Mouse (Mus musculus): ENCODE results near the gene Fam172a. TPM values are rescaled to one million over a fixed set of nuclear protein-coding genes. Genes with fewer than 3 reads are reported as not detected.
A peak's percentile ranks its signal among the peaks of the same experiment; 100 is the strongest.

Fam172a gene
- polyA plus RNA-seq, 1 experiment = 6.1 TPM

DNA sequence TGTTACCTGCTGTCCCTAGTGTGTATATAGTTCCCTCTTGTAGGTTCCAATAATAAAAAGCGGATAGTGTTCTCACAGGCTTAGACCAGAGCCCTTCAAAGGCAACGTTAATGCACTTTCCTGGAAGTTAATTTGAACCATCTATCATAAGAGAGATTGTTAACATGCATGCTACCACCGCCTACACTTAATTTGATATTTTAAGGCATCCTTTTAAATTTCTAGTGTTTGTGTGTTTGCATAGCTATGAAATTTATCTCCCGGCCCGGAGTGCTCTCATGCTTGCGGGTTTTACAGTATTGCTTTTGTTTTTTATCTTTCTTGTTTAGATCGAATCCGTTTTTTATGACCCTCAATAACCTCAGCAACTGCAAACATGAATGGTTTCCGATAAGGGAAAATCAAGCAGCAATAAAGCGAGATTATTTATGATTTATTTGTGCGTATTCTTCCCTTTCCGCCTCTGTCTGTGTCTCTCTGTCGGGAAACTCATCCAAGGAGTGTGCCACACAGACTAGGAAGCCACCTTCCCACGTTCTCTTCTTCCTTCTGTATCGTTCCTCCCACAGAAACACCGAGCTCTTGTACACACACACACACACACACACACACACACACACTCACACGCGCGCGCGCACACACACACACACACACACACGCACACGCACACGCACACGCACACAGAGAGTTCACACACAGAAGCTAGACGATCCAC, 492.5 kb downstream of the Fam172a start:
- TF ChIP-seq CTCF (IDR thresholded peaks at IDR 0.05; ENCODE audit: extremely low read depth, insufficient read length, insufficient replicate concordance, low read depth, low read length) = no peak
- TF ChIP-seq POLR2A (IDR thresholded peaks at IDR 0.05; ENCODE audit: low read depth, low read length) = no peak
- Histone ChIP-seq H3K27me3 (ENCODE audit: control insufficient read depth, insufficient read depth, low read length) (peaks cover 49% of the 10 kb centered on the region), H3K4me3 (ENCODE audit: low read depth, low read length) (no peak overlapping the region), H3K36me3 (ENCODE audit: control insufficient read depth, insufficient read depth, low read length) (no peaks in the 10 kb centered on the region), H3K27ac (ENCODE audit: insufficient read depth, low read depth, low read length) (no peak overlapping the region), H3K4me1 (ENCODE audit: control insufficient read depth, insufficient read depth, insufficient read length, low read length) (peaks cover 8% of the 10 kb centered on the region; the same call in 1 of the 2 replicates)
- 17% methylated on average over 26 of the region's 26 CpGs for WGBS

DNA sequence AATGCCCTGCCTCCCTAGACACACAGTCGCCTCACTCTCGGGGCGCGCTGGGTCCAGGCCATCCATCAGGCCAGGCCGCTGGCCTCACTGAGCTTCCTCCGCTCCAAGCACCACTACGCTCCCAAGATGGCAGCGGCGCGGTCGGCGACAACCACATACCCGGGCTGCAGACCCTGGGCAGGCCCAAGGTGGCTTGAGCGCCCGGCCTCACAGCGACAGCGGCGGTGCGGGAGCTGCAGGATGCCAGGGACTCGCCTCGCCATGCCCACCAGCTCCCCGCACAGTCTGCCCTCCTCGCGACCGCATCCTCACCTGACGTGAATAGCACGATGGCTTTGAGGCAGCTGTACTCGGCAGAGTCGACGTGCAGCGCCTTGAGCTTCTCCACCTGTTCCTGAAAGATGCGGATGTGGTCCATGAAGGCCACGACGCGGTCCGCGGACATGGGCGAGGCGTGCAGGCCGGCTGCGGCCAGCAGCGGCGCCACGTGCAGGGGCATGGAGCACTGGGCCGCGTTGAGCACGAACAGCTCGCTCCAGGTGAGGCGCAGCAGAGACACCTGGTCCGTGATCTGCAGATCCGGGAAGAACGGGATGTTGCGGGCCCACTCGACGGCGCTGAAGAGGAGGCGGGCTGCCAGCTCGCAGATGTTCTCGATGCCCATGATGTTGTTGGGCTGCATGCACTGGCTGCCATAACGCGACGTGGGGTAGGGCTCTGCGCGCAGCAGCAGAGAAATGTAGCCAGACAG, 493.2 kb downstream of the Fam172a start:
- Histone ChIP-seq H3K27me3 (ENCODE audit: control insufficient read depth, insufficient read depth, low read length) (peaks cover 48% of the 10 kb centered on the region), H3K36me3 (ENCODE audit: control insufficient read depth, insufficient read depth, low read length) (no peaks in the 10 kb centered on the region), H3K27ac (ENCODE audit: insufficient read depth, low read depth, low read length) (no peak overlapping the region), H3K4me3 (ENCODE audit: low read depth, low read length) (0 out of 2 replicates have a peak overlapping the region, but pooled peaks have one; percentile 2), H3K4me1 (ENCODE audit: control insufficient read depth, insufficient read depth, insufficient read length, low read length) (peaks cover 8% of the 10 kb centered on the region; the same call in 1 of the 2 replicates)
- WGBS = 19% methylated on average over 64 of the region's 64 CpGs
- TF ChIP-seq POLR2A (IDR thresholded peaks at IDR 0.05; ENCODE audit: low read depth, low read length) (no peak), CTCF (IDR thresholded peaks at IDR 0.05; ENCODE audit: extremely low read depth, insufficient read length, insufficient replicate concordance, low read depth, low read length) (no peak)

DNA sequence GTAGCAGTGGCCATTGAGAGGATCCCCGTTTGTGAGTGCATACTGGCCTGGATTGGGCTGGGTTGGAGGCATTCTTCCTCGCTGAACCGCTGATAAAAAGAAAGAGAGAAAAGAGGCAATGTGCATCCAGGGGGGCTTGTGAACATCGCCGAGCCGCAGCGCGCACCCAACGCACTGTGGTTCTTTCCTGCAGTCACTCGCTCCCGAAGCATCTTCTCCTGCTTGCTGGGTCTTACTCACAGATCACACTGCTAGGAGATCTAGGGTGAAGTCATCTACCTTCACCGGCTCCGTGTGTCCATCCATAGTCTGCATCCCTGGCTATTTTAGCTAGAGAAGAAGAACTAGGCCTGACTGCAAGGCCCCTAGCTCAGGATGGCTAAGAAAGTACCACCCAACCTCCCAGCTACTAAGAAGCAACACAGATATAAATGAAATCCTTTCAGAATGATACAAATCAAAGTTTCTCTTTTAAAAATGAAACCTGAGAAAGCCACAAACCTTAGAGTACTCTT, 493.8 kb downstream of the Fam172a start:
- Histone ChIP-seq H3K36me3 (ENCODE audit: control insufficient read depth, insufficient read depth, low read length) (no peaks in the 10 kb centered on the region), H3K27ac (ENCODE audit: insufficient read depth, low read depth, low read length) (no peak overlapping the region), H3K4me1 (ENCODE audit: control insufficient read depth, insufficient read depth, insufficient read length, low read length) (peaks cover 8% of the 10 kb centered on the region; the same call in 1 of the 2 replicates), H3K27me3 (ENCODE audit: control insufficient read depth, insufficient read depth, low read length) (peaks cover 50% of the 10 kb centered on the region), H3K4me3 (ENCODE audit: low read depth, low read length) (no peak overlapping the region)
- 27% methylated on average over 13 of the region's 13 CpGs for WGBS
- TF ChIP-seq POLR2A (IDR thresholded peaks at IDR 0.05; ENCODE audit: low read depth, low read length) (no peak), CTCF (IDR thresholded peaks at IDR 0.05; ENCODE audit: extremely low read depth, insufficient read length, insufficient replicate concordance, low read depth, low read length) (no peak)

DNA sequence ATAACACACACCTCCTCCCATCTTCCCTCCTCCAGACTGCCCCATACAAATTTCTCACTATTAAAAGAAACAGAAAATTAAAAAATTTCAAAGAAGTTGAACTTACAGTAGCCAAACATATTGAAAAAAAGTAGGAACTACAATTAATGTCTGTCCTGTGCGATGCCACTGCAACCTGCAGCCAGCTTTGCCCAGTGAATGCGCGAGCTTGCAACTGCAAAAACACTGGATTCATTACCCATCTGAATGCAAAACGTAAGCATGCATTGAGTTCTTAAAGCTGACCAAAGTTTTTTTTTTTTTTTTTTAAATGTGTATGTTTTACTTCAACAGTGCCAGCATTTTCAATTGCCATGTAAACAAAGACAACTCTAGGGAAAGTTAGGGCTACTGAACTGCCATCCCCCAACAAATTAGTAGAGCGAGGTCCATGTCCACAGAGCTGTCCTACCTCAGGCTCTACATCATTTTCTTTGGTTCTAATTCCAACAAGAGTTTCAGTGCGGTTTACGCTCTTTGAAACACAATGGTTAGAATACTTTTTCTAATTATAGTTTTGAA, 494.5 kb downstream of the Fam172a start:
- 31% methylated on average over 7 of the region's 7 CpGs for WGBS
- Histone ChIP-seq H3K27ac (ENCODE audit: insufficient read depth, low read depth, low read length) (no peak overlapping the region), H3K4me1 (ENCODE audit: control insufficient read depth, insufficient read depth, insufficient read length, low read length) (peaks cover 8% of the 10 kb centered on the region; the same call in 1 of the 2 replicates), H3K36me3 (ENCODE audit: control insufficient read depth, insufficient read depth, low read length) (no peaks in the 10 kb centered on the region), H3K4me3 (ENCODE audit: low read depth, low read length) (no peak overlapping the region), H3K27me3 (ENCODE audit: control insufficient read depth, insufficient read depth, low read length) (peaks cover 47% of the 10 kb centered on the region)
- TF ChIP-seq POLR2A (IDR thresholded peaks at IDR 0.05; ENCODE audit: low read depth, low read length) = no peak
- TF ChIP-seq CTCF (IDR thresholded peaks at IDR 0.05; ENCODE audit: extremely low read depth, insufficient read length, insufficient replicate concordance, low read depth, low read length) = no peak

DNA sequence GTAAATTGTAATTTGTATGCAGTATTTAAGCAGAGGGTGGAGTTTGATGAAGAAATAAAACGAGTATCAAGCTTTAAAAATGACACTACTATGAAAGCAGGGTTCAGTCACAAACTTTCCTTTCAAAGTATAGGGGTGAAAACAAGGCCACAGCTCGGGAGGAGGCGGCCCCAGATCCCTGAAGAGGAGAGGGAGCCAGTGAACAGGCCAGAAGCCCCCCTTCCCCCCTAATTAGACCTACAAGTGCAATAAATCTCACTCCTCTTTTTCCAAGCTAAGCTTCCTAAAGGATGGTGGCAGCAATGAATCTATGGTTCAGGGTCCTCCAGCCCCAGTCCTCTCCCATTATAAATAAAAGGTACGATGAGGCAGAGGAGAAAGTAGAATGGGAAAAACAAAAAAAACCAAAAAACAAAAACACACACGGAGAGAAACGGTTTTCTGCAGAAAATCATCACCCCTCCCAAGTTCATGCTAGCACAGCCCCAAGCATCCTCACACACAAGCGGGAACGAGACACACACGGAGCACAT, 495.5 kb downstream of the Fam172a start:
- H3K27ac ChIP-seq (ENCODE audit: insufficient read depth, low read depth, low read length) = no peak overlapping the region
- peaks cover 52% of the 10 kb centered on the region for H3K27me3 ChIP-seq (ENCODE audit: control insufficient read depth, insufficient read depth, low read length)
- H3K4me3 ChIP-seq (ENCODE audit: low read depth, low read length) = no peak overlapping the region

DNA sequence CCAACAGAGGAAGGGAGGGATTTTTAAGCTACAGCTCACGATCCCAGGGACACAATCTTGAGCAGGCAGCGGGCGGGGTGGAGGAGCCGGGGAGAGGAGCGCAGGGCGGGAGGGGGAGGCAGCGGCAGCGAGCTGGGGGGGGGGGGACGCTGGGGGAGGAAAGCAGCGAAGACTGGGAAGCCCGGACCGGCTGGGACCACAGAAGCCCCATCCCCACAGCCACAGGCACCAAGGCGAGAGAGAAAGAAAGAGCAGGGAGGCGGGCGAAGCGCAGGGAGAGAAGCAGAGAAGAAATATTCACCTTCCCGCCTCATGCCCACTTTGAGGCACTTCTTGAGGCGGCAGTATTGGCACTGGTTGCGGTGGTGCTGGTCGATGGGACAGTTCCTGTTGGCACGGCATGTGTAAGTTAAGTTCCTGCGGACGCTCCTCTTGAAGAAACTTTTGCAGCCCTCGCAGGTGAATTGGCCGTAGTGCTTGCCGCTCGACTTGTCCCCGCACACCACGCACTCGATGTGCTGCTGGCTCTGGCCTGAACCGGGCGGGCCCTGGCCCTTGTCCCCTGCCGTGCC, 496.1 kb downstream of the Fam172a start:
- Histone ChIP-seq H3K36me3 (ENCODE audit: control insufficient read depth, insufficient read depth, low read length) (no peaks in the 10 kb centered on the region), H3K4me1 (ENCODE audit: control insufficient read depth, insufficient read depth, insufficient read length, low read length) (peaks cover 8% of the 10 kb centered on the region; the same call in 1 of the 2 replicates), H3K4me3 (ENCODE audit: low read depth, low read length) (peak overlapping the region; percentile 59), H3K27me3 (ENCODE audit: control insufficient read depth, insufficient read depth, low read length) (peaks cover 57% of the 10 kb centered on the region), H3K27ac (ENCODE audit: insufficient read depth, low read depth, low read length) (no peak overlapping the region)
- WGBS = 2% methylated on average over 31 of the region's 33 CpGs
- TF ChIP-seq POLR2A (IDR thresholded peaks at IDR 0.05; ENCODE audit: low read depth, low read length) = no peak
- TF ChIP-seq CTCF (IDR thresholded peaks at IDR 0.05; ENCODE audit: extremely low read depth, insufficient read length, insufficient replicate concordance, low read depth, low read length) = no peak

More for the DNA sequence above, 495.5 kb downstream of the Fam172a start:
- peaks cover 8% of the 10 kb centered on the region; the same call in 1 of the 2 replicates for H3K4me1 ChIP-seq (ENCODE audit: control insufficient read depth, insufficient read depth, insufficient read length, low read length)
- 8% methylated on average over 9 of the region's 9 CpGs for WGBS
- no peak for TF ChIP-seq POLR2A (IDR thresholded peaks at IDR 0.05; ENCODE audit: low read depth, low read length)
- TF ChIP-seq CTCF (IDR thresholded peaks at IDR 0.05; ENCODE audit: extremely low read depth, insufficient read length, insufficient replicate concordance, low read depth, low read length) = no peak
- no peaks in the 10 kb centered on the region for H3K36me3 ChIP-seq (ENCODE audit: control insufficient read depth, insufficient read depth, low read length)

Data from small intestine, adult 2 months (tissue).